Mouse (Mus musculus) adrenal gland, postnatal 0 days (tissue): ENCODE results near the gene Sytl5. TPM values are rescaled to one million over a fixed set of nuclear protein-coding genes. Genes with fewer than 3 reads are reported as not detected.

Experiments used
- polyA plus RNA-seq: library from polyadenylated mRNA; unstranded; fragments of >200 nt; fragmentation: Nextera tagmentation; extraction: Ambion mirVana; gene quantifications from 2 replicates; pipeline ENCODE4 v1.2.1, GENCODE M21; 2015

Gene Sytl5
- polyA plus RNA-seq, result 0.30 and 0.76 TPM in 2 replicates

DNA sequence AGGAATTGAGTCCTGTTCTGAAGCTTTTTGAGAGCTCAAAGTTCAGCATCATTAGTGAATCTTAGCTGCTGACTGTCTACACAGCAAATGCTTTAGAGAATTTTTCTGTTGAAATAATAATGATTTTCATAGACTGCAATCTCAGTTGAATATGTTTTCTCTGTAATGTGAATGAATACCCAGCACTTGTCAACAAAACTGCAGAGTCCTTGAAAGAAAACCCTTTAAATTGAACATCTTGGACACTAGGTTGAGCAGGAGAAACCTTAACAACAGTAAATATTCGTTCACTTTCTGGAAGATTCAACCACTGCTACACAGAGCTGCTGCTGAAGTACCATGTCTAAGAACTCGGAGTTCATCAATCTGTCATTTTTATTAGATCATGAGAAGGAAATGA, at the start of gene Sytl5:
Sytl5 (plus strand) TSS at position 301 of the 400 bp plus-strand sequence.

DNA sequence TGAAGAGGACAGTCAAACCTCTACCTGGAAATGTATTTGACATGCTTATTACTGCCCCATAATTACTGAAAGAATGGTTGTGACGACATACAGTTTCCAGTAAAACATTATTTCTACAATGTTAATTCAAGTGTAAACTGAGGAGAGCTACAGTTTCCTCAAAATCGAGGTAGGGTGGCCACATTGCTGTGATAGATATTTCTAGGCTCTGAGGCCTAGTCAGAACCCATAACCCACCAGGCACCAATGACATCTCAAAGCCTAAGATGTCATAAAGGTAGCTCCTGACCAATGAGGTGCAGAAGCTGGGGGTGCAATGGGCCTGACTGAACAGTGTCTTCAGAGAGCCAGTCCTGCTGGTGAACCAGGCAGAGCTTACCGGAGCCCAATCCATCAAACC, 38.8 kb upstream of the Sytl5 start, which contains the start of gene Hypm:
Hypm (plus strand) TSS at position 301 of the 400 bp plus-strand sequence.

DNA sequence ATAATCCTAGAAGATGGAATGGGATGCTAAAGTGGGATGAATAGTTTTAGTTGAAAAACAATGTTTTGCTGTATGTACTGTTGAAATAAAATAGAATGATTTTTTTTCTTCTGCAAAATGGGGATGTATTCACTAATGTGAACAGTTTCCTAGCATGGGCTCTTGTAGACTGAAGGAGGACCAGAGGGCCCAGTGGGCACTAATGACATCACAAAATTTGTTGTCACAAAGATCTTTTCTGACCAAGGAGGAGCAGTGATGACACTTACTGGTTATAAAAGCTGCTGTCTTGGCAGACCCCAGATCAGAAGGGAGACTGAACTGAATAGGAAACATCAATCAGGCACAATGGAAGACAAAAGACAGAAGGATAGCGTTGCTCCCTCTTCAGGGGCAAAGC, 36.0 kb upstream of the Sytl5 start, which contains the start of gene H2al3:
H2al3 (plus strand) TSS at position 301 of the 400 bp plus-strand sequence.

Other genes with a start within 250 kb of the Sytl5 start
- 136 and 146 TPM in 2 replicates for gene Dynlt3, start 222.6 kb upstream of the Sytl5 start, polyA plus RNA-seq
- gene Hypm, start 38.7 kb upstream of the Sytl5 start, polyA plus RNA-seq, result not detected in 2 replicates
- not detected in 2 replicates for gene H2al3, start 35.9 kb upstream of the Sytl5 start, polyA plus RNA-seq
- gene Srpx, start 232.1 kb downstream of the Sytl5 start, polyA plus RNA-seq, result 12.5 and 19.2 TPM in 2 replicates